ENCODE assay signal across 9 mouse cellular contexts in the genomic region with DNA sequence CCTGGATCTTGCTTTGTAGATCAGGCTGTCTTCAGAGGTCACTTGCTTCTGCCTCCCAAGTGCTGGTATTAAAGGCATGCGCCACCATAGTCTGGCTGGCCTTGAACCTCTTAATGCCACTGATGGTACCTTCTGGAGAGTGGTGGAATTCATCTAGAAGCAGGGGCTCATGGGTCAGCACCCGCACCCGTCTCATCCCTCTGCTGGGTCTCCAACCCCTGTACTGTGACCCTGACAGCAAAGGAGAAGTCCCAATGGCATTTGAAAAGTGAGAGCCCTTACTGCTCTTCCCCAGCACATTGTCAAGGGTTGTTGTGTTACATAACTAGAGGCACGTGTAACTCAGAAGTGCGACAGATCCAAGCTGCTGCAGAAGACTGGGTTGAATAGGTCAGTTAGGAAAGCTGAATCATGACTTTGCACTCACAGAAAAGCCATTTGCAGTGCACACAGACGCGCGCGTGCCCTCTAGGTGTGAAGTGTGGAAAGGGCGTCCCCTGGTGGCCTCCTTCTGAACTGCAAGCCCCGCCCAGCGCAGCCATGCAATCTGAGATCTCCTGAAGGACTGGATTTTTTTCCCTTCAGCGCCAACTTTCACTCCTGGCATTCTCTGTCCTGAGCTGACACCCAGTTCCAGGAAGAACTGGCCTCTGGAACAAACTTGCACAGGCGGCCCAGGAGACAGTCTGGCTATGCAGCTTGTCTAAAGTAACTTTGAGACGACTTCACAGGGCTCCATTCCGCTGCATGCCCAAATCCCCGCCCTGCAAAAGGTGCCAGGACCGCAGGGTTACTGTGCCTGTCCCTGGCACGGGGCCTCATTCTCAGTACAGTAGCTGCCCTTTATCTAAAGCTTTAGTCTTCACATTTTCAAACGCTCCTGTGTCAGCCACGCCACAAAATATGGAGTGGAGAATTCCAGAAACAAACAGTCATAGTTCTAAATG. TPM values are rescaled to one million over a fixed set of nuclear protein-coding genes. Genes with fewer than 3 reads are reported as not detected.
DNase-seq lines count a peak whose midpoint lies in the region; ATAC-seq and TF ChIP-seq lines count a peak whose summit lies in the region.
"Had no signal": no experiment of that assay in that cellular context is flagged by ENCODE, and none has a peak within 500 bp of the region (broad histone marks: within the 10 kb centered on the region; RNA-seq: fewer than 3 reads in every experiment).

No protein-coding gene starts in this region.

- peak overlapping the region; percentile 3; the same call in 1 of the 2 replicates for H3K4me2 ChIP-seq in forebrain, embryonic 14.5 days (ENCODE audit: low read length)
- H3K4me2 ChIP-seq: limb, embryonic 12.5 days had no signal

- DNase-seq in cerebellum, adult 11 months = peak; percentile 91
- peak; percentile 92 for DNase-seq in forebrain, embryonic 14.5 days (ENCODE audit: low spot score)
- DNase-seq in heart, postnatal 14 days = peak; percentile 91 to 95
- peak; percentile 94 for DNase-seq in layer of hippocampus, adult 11-12 months (ENCODE audit: low spot score)
- peak; percentile 91 to 93 for DNase-seq in lung, adult 18-20 months
- DNase-seq in thymus, adult 18-20 months = peak; percentile 60 to 66

- WGBS in forebrain, embryonic 14.5 days = 24% methylated on average over 21 of the region's 21 CpGs

- intact Hi-C loops in heart, postnatal 14 days (cut with DNase I) = loop anchor here (1.0 to 5.0 kb wide), 3 partner anchors 19 to 89 kb away; no protein-coding TSS in a partner anchor

- H3K9ac ChIP-seq in forebrain, embryonic 14.5 days (ENCODE audit: low read length) = no peak overlapping the region
- H3K9ac ChIP-seq: limb, embryonic 12.5 days had no signal

- no peak overlapping the region for H3K27ac ChIP-seq in forebrain, embryonic 14.5 days (ENCODE audit: low read depth, low read length)
- H3K27ac ChIP-seq: limb, embryonic 12.5 days had no signal

- 0 out of 2 replicates have a peak overlapping the region, but pooled peaks have one; percentile 27 for H3K4me3 ChIP-seq in E14TG2a.4 (replicated peaks; ENCODE audit: low read length)
- H3K4me3 ChIP-seq in forebrain, embryonic 14.5 days (ENCODE audit: low read depth, low read length) = no peak overlapping the region
- H3K4me3 ChIP-seq: limb, embryonic 12.5 days had no signal

- H3K36me3 ChIP-seq in E14TG2a.4 (ENCODE audit: insufficient read depth, low read length) = no peaks in the 10 kb centered on the region
- H3K36me3 ChIP-seq in forebrain, embryonic 14.5 days (ENCODE audit: control insufficient read depth, insufficient read depth, low read length) = no peaks in the 10 kb centered on the region
- H3K36me3 ChIP-seq: limb, embryonic 12.5 days had no signal

- ATAC-seq in forebrain, embryonic 14.5 days = peak; percentile 78
- peak; percentile 89 for ATAC-seq in neutrophil, adult 5-6 weeks (ENCODE audit: extremely low read depth, insufficient number of reproducible peaks, low FRiP score, poor library complexity, severe bottlenecking)

- H3K27me3 ChIP-seq in E14TG2a.4 (ENCODE audit: insufficient read depth, low read length) = peaks cover 49% of the 10 kb centered on the region
- H3K27me3 ChIP-seq in forebrain, embryonic 14.5 days (replicated peaks; ENCODE audit: control insufficient read depth, insufficient read depth, low read length) = no peaks in the 10 kb centered on the region

- H3K4me1 ChIP-seq in E14TG2a.4 (replicated peaks; ENCODE audit: low read depth, low read length) = peaks cover 82% of the 10 kb centered on the region
- H3K4me1 ChIP-seq in forebrain, embryonic 14.5 days (ENCODE audit: control insufficient read depth, insufficient read depth, low read length) = peaks cover 4% of the 10 kb centered on the region; the same call in 1 of the 2 replicates

- TF ChIP-seq CTCF in E14TG2a.4 (conservative IDR thresholded peaks at IDR 0.05; ENCODE audit: low read length) = peak; percentile 100

- no peaks in the 10 kb centered on the region for H3K9me3 ChIP-seq in E14TG2a.4 (ENCODE audit: low read length)
- no peaks in the 10 kb centered on the region for H3K9me3 ChIP-seq in forebrain, embryonic 14.5 days (replicated peaks; ENCODE audit: control insufficient read depth, low read length)
- H3K9me3 ChIP-seq: limb, embryonic 12.5 days had no signal

RNA-seq across cellular contexts. Expression of a gene that starts 21.1 kb away (rescaled TPM):
- 62.0 and 74.5 TPM in 2 replicates for polyA plus RNA-seq in forebrain, embryonic 14.5 days (2014; fragmentation: Nextera tagmentation; extraction: Ambion mirVana)
- 10 to 100 TPM; 40.1 to 44.1 TPM for total RNA-seq in heart, postnatal 14 days (2021)
- 0.81 TPM in 1 of 2 replicates, not detected in the other for total RNA-seq in neutrophil, adult 5-6 weeks (2017)

RNA-seq across cellular contexts. Expression of a gene that starts 52.0 kb away (rescaled TPM):
- polyA plus RNA-seq in forebrain, embryonic 14.5 days (2014; fragmentation: Nextera tagmentation; extraction: Ambion mirVana) = 36.9 and 38.2 TPM in 2 replicates
- 10 to 100 TPM; 16.8 to 23.2 TPM for total RNA-seq in heart, postnatal 14 days (2021)
- 7.0 and 15.5 TPM in 2 replicates for total RNA-seq in neutrophil, adult 5-6 weeks (2017)

RNA-seq across cellular contexts. Expression of a gene that starts 58.2 kb away (rescaled TPM):
- polyA plus RNA-seq in forebrain, embryonic 14.5 days (2014; fragmentation: Nextera tagmentation; extraction: Ambion mirVana) = 9.3 and 11.5 TPM in 2 replicates
- 10 to 100 TPM; 29.6 to 30.7 TPM for total RNA-seq in heart, postnatal 14 days (2021)
- total RNA-seq in neutrophil, adult 5-6 weeks (2017) = 11.8 and 13.8 TPM in 2 replicates

Comparison
In these comparisons a context has a peak if more than half of its experiments do, and no peak if none do; other contexts are left out.
1. RNA of a gene that starts 21.1 kb away (total RNA-seq): 40.1 to 44.1 TPM in heart, postnatal 14 days; 0.81 TPM in neutrophil, adult 5-6 weeks; every median in the first group is over 10 times any median in the second.
2. Peak in every context shown above with its lines, with median percentiles within 50 percentile points of each other: DNase-seq.